Comparison of ENCODE assay signal across 8 mouse cellular contexts in the genomic region with DNA sequence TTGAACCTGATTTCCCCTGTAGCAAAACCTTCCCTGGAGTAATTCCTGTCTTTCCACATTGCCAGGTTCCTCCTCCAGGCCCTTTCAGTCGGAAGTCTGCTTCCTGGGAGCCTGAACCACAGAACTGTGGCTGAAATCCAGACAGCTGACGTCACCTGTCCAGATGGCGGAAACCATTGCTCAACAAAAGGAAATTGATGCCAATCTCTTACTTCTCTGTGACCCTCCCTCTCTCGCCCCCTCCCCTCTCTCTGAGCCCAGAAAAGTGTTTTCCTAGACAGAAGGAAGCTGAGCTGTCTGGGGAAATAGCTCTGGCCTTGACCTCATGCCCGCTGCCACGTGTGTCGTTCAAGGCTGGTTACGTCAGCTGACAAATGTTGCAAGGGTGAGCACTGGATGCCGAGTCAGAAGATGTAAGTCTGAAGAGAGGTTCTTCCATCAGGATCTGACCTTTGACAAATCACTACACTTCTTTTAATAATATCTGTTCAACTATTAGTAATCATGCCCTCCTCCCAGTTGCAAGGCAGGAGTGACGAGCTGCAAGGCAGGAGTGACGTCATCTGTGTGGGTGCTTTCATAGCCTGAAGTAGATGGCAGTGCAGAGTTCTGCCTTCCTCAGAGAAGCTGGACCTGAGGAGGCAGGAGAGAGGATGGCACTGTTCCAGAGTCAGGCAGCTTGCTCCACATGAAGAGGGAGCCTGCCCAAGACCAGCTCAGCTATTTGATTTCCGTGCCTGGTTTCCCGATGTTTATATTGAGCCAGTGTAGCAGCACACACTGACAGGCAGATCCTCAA. TPM values are rescaled to one million over a fixed set of nuclear protein-coding genes. Genes with fewer than 3 reads are reported as not detected.
DNase-seq lines count a peak whose midpoint lies in the region; ATAC-seq and TF ChIP-seq lines count a peak whose summit lies in the region.

No protein-coding gene starts in this region.

- peak; percentile 55; the same call in 1 of the 2 replicates for TF ChIP-seq EP300 in heart, postnatal 0 days (IDR thresholded peaks at IDR 0.05; ENCODE audit: low read depth)
- TF ChIP-seq EP300 in liver, postnatal 0 days (IDR thresholded peaks at IDR 0.05; ENCODE audit: low read depth): peak; percentile 59; the same call in 1 of the 2 replicates

- 33% methylated on average over 13 of the region's 13 CpGs for WGBS in forebrain, embryonic 16.5 days
- WGBS in heart, postnatal 0 days: 25% methylated on average over 13 of the region's 13 CpGs
- 21% methylated on average over 13 of the region's 13 CpGs for WGBS in liver, postnatal 0 days (ENCODE audit: insufficient replicate concordance)

- no peaks in the 10 kb centered on the region for H3K36me3 ChIP-seq in forebrain, embryonic 16.5 days (ENCODE audit: control insufficient read depth, insufficient read depth)
- no peaks in the 10 kb centered on the region for H3K36me3 ChIP-seq in heart, postnatal 0 days (replicated peaks; ENCODE audit: control insufficient read depth, insufficient read depth, low read length)
- no peaks in the 10 kb centered on the region for H3K36me3 ChIP-seq in liver, postnatal 0 days (replicated peaks; ENCODE audit: insufficient read depth, low read length)

- no peak overlapping the region for H3K4me3 ChIP-seq in brown adipose tissue, adult 24 weeks (ENCODE audit: insufficient read depth, low read depth, low read length)
- no peak overlapping the region for H3K4me3 ChIP-seq in forebrain, embryonic 16.5 days (replicated peaks; ENCODE audit: low read length)
- no peak overlapping the region for H3K4me3 ChIP-seq in heart, postnatal 0 days (ENCODE audit: low read depth, low read length)
- H3K4me3 ChIP-seq in liver, postnatal 0 days (ENCODE audit: low read depth, low read length): no peak overlapping the region

- peak overlapping the region; percentile 33; the same call in 1 of the 2 replicates for H3K9ac ChIP-seq in forebrain, embryonic 16.5 days (replicated peaks; ENCODE audit: low read depth, low read length)
- H3K9ac ChIP-seq in heart, postnatal 0 days (replicated peaks; ENCODE audit: low read depth, low read length): no peak overlapping the region
- no peak overlapping the region for H3K9ac ChIP-seq in liver, postnatal 0 days (replicated peaks)

- peak; percentile 28 for DNase-seq in CD4-positive helper T cell, adult 2 months (ENCODE audit: low read depth, low spot score)
- DNase-seq in heart, postnatal 0 days (ENCODE audit: low spot score): peak; percentile 73
- DNase-seq in kidney, postnatal 36 days: peak; percentile 75 to 76
- peak; percentile 55 for DNase-seq in liver, postnatal 0 days
- DNase-seq in retina, postnatal 1 day: peak; percentile 30
- DNase-seq in thymus, postnatal 14 days: no peak

- no peaks in the 10 kb centered on the region for H3K9me3 ChIP-seq in forebrain, embryonic 16.5 days (ENCODE audit: control insufficient read depth, low read length)
- H3K9me3 ChIP-seq in heart, postnatal 0 days (replicated peaks; ENCODE audit: control insufficient read depth, low read length): no peaks in the 10 kb centered on the region
- H3K9me3 ChIP-seq in liver, postnatal 0 days (ENCODE audit: low read length): no peaks in the 10 kb centered on the region

- peak overlapping the region; percentile 65 for H3K27ac ChIP-seq in brown adipose tissue, adult 24 weeks (replicated peaks; ENCODE audit: low read depth, low read length)
- H3K27ac ChIP-seq in forebrain, embryonic 16.5 days (ENCODE audit: low read length): peak overlapping the region; percentile 74
- H3K27ac ChIP-seq in heart, postnatal 0 days (ENCODE audit: low read depth): peak overlapping the region; percentile 65
- H3K27ac ChIP-seq in liver, postnatal 0 days (ENCODE audit: low read depth): peak overlapping the region; percentile 51; the same call in 1 of the 2 replicates

- no peak for TF ChIP-seq CTCF in heart, postnatal 0 days (IDR thresholded peaks at IDR 0.05; ENCODE audit: low read depth)
- 0 out of 2 replicates have a peak, but pooled peaks have one; percentile 6 for TF ChIP-seq CTCF in liver, postnatal 0 days (IDR thresholded peaks at IDR 0.05; ENCODE audit: low read depth)

- H3K4me1 ChIP-seq in brown adipose tissue, adult 24 weeks (ENCODE audit: control insufficient read depth, insufficient read depth, insufficient read length, low read length): no peaks in the 10 kb centered on the region
- peaks cover 12% of the 10 kb centered on the region for H3K4me1 ChIP-seq in forebrain, embryonic 16.5 days (replicated peaks; ENCODE audit: control insufficient read depth, insufficient read depth, low read length)
- peaks cover 19% of the 10 kb centered on the region for H3K4me1 ChIP-seq in heart, postnatal 0 days (ENCODE audit: control insufficient read depth, insufficient read depth)
- H3K4me1 ChIP-seq in liver, postnatal 0 days (ENCODE audit: insufficient read depth): peaks cover 11% of the 10 kb centered on the region

- no peaks in the 10 kb centered on the region for H3K27me3 ChIP-seq in forebrain, embryonic 16.5 days (replicated peaks; ENCODE audit: control insufficient read depth, insufficient read depth, low read length)
- no peaks in the 10 kb centered on the region for H3K27me3 ChIP-seq in heart, postnatal 0 days (ENCODE audit: control insufficient read depth, insufficient read depth, low read length)
- no peaks in the 10 kb centered on the region for H3K27me3 ChIP-seq in liver, postnatal 0 days (ENCODE audit: insufficient read depth, low read length)

- H3K4me2 ChIP-seq in forebrain, embryonic 16.5 days (ENCODE audit: low read length): peak overlapping the region; percentile 20; the same call in 1 of the 2 replicates
- no peak overlapping the region for H3K4me2 ChIP-seq in heart, postnatal 0 days (ENCODE audit: low read depth, low read length)
- H3K4me2 ChIP-seq in liver, postnatal 0 days (ENCODE audit: low read depth, low read length): no peak overlapping the region

- peak; percentile 69 for ATAC-seq in forebrain, embryonic 16.5 days
- ATAC-seq in heart, postnatal 0 days (ENCODE audit: insufficient read depth, low read depth): peak; percentile 42
- ATAC-seq in liver, postnatal 0 days: peak; percentile 77

RNA-seq across cellular contexts. Expression of a gene that starts 44.5 kb away (rescaled TPM):
- 19.2 and 52.4 TPM in 2 replicates for polyA plus RNA-seq in brown adipose tissue, adult 24 weeks (2012; ENCODE audit: insufficient read depth, insufficient read length, missing spikeins)
- polyA plus RNA-seq in forebrain, embryonic 16.5 days (2015; fragmentation: Nextera tagmentation; extraction: Ambion mirVana): 6.4 and 9.9 TPM in 2 replicates
- total RNA-seq in heart, postnatal 0 days (2014; rRNA removed; ENCODE audit: low replicate concordance): 41.7 and 50.5 TPM in 2 replicates
- 70.7 and 79.4 TPM in 2 replicates for polyA plus RNA-seq in heart, postnatal 0 days (2015; fragmentation: Nextera tagmentation; extraction: Ambion mirVana)
- 15.4 and 18.6 TPM in 2 replicates for polyA plus RNA-seq in liver, postnatal 0 days (2015; fragmentation: Nextera tagmentation; extraction: Ambion mirVana)

RNA-seq across cellular contexts. Expression of a gene that starts 46.0 kb away (rescaled TPM):
- polyA plus RNA-seq in brown adipose tissue, adult 24 weeks (2012; ENCODE audit: insufficient read depth, insufficient read length, missing spikeins): 38.1 and 61.2 TPM in 2 replicates
- 83.5 and 89.3 TPM in 2 replicates for polyA plus RNA-seq in forebrain, embryonic 16.5 days (2015; fragmentation: Nextera tagmentation; extraction: Ambion mirVana)
- 161 and 163 TPM in 2 replicates for total RNA-seq in heart, postnatal 0 days (2014; rRNA removed; ENCODE audit: low replicate concordance)
- 122 and 132 TPM in 2 replicates for polyA plus RNA-seq in heart, postnatal 0 days (2015; fragmentation: Nextera tagmentation; extraction: Ambion mirVana)
- polyA plus RNA-seq in liver, postnatal 0 days (2015; fragmentation: Nextera tagmentation; extraction: Ambion mirVana): 25.9 and 31.3 TPM in 2 replicates
